Mouse (Mus musculus) activated CD4-positive, CD25-positive, alpha-beta regulatory T cell, adult 4 months (primary cell): ENCODE data around the gene Fam222a. TPM values are rescaled to one million over a fixed set of nuclear protein-coding genes. Genes with fewer than 3 reads are reported as not detected.
A peak's percentile ranks its signal among the peaks of the same experiment; 100 is the strongest.

Experiments
- ATAC-seq: one replicate; pipeline ENCODE4 v1.8.0; 2017
- polyA plus RNA-seq, 2 experiments: library from polyadenylated mRNA; unstranded; fragments of 100-300 nt; shearing (Covaris generic); gene quantifications; one replicate each; pipeline ENCODE4 v1.2.1; 2017

Gene Fam222a
- polyA plus RNA-seq, 2 experiments from 2014 or later: not detected

- ATAC-seq: no peak
Measured at GRCm38 (mm10) chr5:114585682-114586081, 17.9 kb downstream of the Fam222a start.

GRCm38 (mm10) chr5:114587908-114588307 lies 20.1 kb downstream of the Fam222a start:
- ATAC-seq: no peak

- no peak for ATAC-seq
Measured at GRCm38 (mm10) chr5:114588416-114588815, 20.6 kb downstream of the Fam222a start.

- ATAC-seq: no peak
Measured at GRCm38 (mm10) chr5:114589026-114589425, 21.2 kb downstream of the Fam222a start.

- ATAC-seq: no peak
Measured at GRCm38 (mm10) chr5:114589454-114589853, 21.6 kb downstream of the Fam222a start.

GRCm38 (mm10) chr5:114590043-114590913 lies 22.5 kb downstream of the Fam222a start:
- no peak for ATAC-seq

- no peak for ATAC-seq
Measured at GRCm38 (mm10) chr5:114591151-114591561, 23.3 kb downstream of the Fam222a start.

- no peak for ATAC-seq
Measured at GRCm38 (mm10) chr5:114592463-114593160, 24.8 kb downstream of the Fam222a start.

- ATAC-seq: no peak
Measured at GRCm38 (mm10) chr5:114593161-114593821, 25.5 kb downstream of the Fam222a start.

GRCm38 (mm10) chr5:114593949-114594348 lies 26.1 kb downstream of the Fam222a start:
- ATAC-seq: no peak

- peak; percentile 43 for ATAC-seq
Measured at GRCm38 (mm10) chr5:114594741-114595241, 27.0 kb downstream of the Fam222a start.

- no peak for ATAC-seq
Measured at GRCm38 (mm10) chr5:114596604-114597003, 28.8 kb downstream of the Fam222a start.

GRCm38 (mm10) chr5:114597222-114597621 lies 29.4 kb downstream of the Fam222a start:
- ATAC-seq: no peak

- ATAC-seq: no peak
Measured at GRCm38 (mm10) chr5:114597652-114598051, 29.8 kb downstream of the Fam222a start.

- ATAC-seq: no peak
Measured at GRCm38 (mm10) chr5:114602012-114602411, 34.2 kb downstream of the Fam222a start.

GRCm38 (mm10) chr5:114603975-114604374 lies 36.2 kb downstream of the Fam222a start:
- ATAC-seq: no peak

GRCm38 (mm10) chr5:114604781-114605290 lies 37.0 kb downstream of the Fam222a start:
- ATAC-seq: no peak

- no peak for ATAC-seq
Measured at GRCm38 (mm10) chr5:114605981-114606380, 38.2 kb downstream of the Fam222a start.

- ATAC-seq: no peak
Measured at GRCm38 (mm10) chr5:114607651-114608050, 39.8 kb downstream of the Fam222a start.

GRCm38 (mm10) chr5:114608516-114608915 lies 40.7 kb downstream of the Fam222a start:
- ATAC-seq: no peak

- no peak for ATAC-seq
Measured at GRCm38 (mm10) chr5:114611256-114611655, 43.4 kb downstream of the Fam222a start.

- ATAC-seq: no peak
Measured at GRCm38 (mm10) chr5:114611968-114612608, 44.3 kb downstream of the Fam222a start.
